Mouse (Mus musculus): ENCODE measurements at regions not wholly inside any gene's neighbourhood (a gene's known extent, or its start where the extent isn't known, plus 50 kb on each side); places are given as distances from the start of the nearest gene placed in this dataset.

DNA sequence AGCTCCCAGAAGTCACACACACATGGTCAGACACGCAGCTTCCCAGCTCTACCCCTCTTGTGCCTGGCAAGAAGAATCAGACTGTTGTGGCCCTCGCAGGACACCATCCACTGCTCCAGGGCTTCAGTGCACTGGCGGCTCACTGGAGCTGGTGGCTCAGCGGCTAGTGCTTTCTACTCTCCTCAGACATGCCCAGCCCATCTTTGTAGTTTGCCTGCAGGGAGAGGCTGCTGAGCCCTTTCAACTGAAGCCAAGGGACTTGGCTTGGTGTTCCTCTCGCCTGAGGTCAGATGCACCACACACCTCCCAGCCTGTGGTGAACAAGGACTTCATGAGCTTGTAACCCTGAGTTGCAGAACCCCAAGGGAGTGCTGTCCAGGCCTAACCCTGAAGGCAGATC lies 249.8 kb downstream of the Tle3 start:
- no peak for DNase-seq

- no peak for DNase-seq
Measured at GRCm38 (mm10) chr9:61620786-61621185, 248.6 kb downstream of the Tle3 start.

GRCm38 (mm10) chr9:61620105-61620504 lies 247.9 kb downstream of the Tle3 start:
- no peak for DNase-seq

DNA sequence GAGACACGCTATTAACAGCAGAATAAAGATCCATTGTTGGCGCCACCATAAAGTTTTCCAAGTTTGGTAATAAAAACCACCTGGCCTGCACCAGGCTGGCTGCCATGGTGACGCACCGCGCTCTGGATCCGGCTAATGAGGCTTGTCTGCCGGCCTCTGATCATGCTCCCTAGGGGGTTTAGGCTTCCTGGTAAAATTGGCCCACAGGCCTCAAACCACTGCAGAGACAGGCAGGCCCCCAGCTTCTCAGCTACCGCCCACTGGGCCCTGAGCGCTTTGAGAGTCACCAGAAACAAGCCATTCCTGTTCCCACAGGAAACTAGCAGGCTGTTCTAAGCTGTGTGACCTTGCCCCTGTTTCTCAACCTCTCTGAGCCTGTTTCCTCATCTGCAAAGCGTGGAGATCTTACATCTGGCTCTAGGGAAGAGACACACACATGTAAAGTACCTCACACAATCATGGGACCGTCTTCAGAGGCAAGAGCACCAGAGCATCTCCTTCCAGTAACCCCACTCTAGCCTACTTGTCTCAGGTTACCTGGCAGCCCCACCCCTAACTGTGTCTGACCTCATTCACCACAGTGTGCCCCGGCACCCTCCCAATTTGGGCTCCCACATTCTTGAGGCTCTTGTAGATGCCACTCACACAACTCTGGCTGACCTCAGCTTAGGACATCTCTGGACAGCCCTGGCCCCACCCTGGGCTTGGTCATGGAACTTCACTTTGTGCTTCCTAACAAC lies 246.5 kb downstream of the Tle3 start:
- DNase-seq = no peak

DNA sequence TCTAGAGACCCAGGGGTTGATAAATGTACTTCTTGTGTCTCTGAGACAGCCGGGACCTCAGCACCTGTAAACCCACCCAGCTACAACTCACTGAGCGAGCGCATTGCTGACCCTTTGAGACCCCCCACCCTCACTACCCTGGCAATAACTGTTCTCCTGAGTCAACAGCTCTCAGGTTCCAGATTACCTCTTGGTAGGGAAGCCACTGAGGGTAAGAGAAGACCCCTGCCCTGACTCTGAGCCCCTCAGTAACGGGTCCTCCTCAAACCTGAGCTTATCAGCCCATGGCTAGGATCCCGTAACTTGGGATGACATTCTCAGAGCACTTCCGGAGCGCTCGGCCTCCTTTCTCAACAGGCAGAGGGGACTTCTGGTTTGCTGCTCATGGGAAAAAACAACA lies 245.8 kb downstream of the Tle3 start:
- no peak for DNase-seq

GRCm38 (mm10) chr9:61615556-61615955 lies 243.4 kb downstream of the Tle3 start:
- DNase-seq = no peak

DNA sequence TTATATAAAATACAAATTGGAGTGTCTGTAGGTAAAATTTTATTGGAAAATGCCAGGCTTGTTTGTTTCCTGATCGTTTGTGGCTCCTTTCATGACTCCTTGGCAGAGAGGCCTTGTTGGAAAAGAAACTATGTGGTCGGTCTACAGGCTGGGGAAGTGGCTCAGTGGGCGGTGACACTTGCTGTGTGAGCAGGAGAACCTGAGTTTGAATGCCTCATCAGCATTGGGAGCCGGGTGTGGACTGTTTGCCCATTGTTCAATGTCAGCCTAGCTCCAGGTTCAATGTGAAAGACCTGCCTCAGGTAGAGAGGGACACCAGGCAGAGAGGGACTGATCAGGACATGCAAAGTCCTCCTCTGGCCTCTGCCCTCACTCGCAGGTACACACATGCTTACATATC lies 235.4 kb downstream of the Tle3 start:
- no peak for DNase-seq

DNA sequence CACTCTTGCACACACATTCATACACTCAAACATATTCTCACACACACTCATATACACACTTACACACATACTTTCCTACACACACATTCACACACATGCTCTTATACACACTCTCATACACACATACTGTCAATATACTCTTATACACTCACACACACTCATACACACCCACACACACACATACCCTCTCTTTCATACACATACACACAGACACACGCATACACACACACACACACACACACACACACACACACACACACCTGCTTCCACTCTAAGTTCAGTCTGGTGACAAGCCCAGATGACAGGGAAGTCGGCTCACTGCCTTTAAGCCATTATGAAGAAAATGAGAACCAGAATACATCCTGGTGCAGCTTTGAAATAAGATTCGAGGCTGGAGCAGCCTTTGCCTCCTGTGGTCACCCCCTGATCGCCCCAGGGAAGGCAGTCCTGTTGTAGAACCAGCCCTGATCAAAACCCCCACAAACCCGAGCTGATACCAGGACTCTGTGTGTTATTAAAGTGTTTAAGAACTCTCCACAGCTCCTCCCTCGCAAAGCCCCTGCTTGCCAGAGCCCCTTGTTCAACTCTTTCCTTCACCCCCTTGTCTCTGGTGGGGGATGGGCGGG lies 230.3 kb downstream of the Tle3 start:
- no peak for DNase-seq

DNA sequence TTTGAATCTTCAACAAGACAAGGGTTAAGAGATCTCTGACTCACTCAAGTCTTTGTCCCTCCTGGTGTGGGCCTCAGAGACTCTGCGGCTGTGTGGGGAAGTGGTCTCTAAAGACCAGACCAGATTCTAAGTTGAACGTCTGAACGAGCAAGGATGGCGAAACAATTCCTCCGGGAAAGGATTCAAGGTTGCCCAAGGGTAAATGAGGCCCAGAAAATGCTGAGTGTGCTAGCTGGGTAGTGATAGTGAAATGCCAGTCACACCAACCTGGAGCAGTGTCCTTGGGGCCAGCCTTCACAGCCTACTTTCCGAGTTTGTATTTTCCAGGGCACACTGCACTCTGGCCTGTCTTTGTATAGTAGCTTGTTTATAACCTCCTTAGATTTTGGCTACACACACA lies 229.7 kb downstream of the Tle3 start:
- DNase-seq = peak; percentile 68

GRCm38 (mm10) chr9:61597287-61597686 lies 225.1 kb downstream of the Tle3 start:
- no peak for DNase-seq

DNA sequence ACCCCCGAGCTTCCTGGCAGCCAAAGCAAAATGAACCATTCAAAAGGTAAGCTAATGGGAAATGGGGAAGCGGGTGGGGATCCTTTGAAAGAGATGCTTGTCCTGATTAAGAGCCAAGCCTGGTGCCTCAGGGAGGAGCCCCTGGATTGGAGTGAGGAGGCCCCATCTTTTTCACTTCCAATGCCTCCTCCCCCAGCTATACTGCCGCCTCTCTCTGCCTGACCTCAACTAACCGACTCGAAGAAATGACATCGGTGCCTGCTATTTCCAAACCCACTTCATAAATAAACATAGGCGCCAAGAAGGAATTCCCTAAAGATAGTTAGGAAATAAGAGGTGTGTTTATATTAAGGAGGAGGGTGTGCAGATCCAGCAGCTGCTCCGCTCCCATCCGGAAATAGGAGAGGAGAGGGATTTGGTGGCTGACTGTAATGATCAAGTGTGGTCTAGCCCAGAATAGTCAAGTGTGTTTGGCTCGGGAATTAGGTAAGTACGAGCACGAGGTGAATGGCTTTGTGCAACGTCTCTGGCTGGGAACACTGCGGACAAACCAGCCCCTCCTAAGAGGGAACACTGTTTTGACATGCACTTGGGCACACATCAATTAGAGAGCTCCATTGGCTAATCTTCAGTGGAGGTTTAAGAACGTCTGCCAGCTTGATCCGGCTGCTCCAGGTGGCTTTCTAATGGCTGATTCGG lies 224.4 kb downstream of the Tle3 start:
- DNase-seq = no peak

DNA sequence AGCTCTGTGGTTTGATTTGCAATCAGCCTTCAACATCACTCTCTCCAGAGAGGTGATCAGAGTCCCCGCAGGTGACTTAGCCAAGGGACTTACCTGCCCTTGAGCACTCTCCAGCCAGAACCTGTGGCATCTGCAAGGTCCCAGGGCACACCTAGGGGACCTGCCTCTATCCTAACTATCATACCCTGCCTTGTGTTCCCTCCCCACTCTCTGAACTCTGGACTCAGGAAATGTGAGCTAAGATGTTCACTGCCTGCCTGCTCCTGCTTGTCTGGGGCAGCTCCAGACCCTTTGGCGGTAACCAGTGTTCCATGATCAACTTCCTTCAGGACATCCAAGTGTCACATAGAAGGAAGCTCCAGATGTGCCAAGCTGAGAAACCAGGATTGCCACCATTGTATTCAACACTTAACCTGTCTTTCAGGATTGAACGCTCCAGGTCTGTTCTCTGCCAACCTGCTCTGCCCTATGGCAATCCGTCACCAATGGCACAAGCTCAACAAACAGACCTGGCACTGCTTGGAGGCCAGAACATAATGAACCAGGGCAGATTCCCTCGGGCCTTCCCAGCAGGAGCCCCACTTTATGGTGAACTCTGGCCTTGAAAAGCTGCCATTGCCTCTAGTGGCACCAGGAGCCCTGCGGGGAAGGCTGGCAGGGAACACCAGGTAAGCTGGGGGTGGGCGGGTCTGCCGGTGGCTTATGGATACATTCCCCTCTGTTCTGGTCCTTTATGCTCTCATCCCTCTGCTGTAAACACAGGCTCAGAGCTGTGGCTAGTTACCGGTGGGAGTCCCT lies 223.2 kb downstream of the Tle3 start:
- peak; percentile 26 for DNase-seq

GRCm38 (mm10) chr9:61593991-61594390 lies 221.8 kb downstream of the Tle3 start:
- DNase-seq = no peak

GRCm38 (mm10) chr9:61589727-61590299 lies 217.6 kb downstream of the Tle3 start:
- no peak for DNase-seq

DNA sequence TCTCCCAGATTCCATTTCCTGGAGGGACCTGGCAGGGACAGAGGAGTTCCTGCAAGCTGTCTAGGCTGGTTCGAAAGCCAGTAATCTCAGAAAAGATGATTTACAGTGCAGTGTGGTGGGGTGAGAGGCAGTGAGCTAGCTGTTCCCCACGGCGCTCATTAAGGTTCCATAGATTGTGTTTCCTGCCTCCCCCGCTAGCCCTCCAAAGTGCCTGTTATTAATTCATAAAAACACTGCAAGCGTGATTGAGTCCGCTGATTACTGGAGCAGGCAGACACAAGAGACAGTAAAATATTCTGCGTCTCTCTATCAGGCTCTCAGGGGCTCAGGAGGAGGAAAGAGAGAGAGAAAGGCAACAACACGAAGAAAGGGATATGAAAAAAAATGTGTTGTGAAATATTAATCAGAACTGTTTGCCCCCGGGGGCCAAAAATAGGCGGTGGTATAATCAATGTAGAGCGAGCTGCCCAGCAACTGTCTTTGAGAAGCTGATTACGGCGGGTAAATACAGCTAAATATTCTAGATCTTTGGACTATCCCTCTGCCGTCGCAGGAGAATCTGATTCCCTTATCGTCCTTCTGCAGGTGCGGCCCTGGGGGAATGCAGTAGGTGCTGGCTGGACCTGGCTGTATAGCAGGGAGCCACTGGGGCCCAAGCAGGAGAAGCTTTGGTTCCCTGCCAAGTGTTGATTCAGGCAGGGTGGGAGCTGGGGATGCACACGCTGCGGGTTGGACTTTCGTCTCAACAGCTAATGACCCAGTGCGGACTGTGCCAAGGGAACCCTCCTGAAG lies 211.3 kb downstream of the Tle3 start:
- no peak for DNase-seq

- no peak for DNase-seq
Measured at GRCm38 (mm10) chr9:61581046-61581445, 208.9 kb downstream of the Tle3 start.

DNA sequence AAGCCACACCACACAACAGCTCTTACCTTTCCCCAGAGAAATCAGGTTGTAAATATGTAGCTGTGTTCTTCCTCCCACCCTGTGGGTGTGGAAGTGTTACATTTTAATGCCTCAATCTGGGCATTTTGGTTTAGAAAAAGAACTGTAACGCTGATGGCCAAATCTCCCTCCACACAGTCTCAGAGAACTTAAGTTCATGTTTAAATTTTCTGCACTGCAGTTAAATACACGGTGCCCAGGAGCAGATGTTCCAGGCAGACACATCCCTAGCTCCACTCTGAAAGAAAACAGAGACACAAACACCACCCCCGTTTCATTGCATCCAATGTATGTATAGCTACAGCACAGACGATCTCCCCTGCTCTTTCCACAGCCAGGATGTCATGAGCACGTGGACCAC lies 206.1 kb downstream of the Tle3 start:
- no peak for DNase-seq

- DNase-seq = peak; percentile 34
Measured at GRCm38 (mm10) chr9:61573634-61574359, 201.6 kb downstream of the Tle3 start.

GRCm38 (mm10) chr9:61563017-61563416 lies 190.9 kb downstream of the Tle3 start:
- DNase-seq = no peak

GRCm38 (mm10) chr9:61561551-61561950 lies 189.4 kb downstream of the Tle3 start:
- no peak for DNase-seq

DNA sequence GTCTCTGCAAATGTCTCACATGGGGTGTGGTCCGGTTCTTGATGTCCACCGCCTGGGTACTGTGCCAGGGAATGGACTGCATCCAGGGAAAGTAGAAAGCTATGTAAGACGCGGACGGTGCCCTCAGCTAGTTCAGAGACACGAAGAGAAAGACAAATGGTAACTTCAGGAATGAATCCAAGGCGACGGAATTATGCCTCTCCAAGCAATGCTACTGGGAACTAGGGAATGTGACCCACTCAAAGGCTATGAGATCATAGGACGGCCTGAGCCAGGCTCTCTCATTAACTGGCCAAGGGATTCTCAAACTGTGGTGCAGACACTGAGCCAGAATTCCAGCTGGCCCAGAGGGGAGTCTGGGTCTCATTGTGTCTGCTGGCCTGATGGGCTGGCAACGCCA lies 186.5 kb downstream of the Tle3 start:
- no peak for DNase-seq
